Mouse (Mus musculus) hindbrain, embryonic 15.5 days (tissue): ENCODE measurements around the gene Ceacam12. TPM values are rescaled to one million over a fixed set of nuclear protein-coding genes. Genes with fewer than 3 reads are reported as not detected.
"Not testable (repeated sequence)": the region's sequence is repeated elsewhere in the genome, so short reads cannot be mapped to it uniquely, and the experiment has no call there.

Experiments used
- ATAC-seq: fragments of 200-750 bp; cut with Nextera tagmentation; 2 replicates; pipeline ENCODE4 v1.8.0; 2017; ENCODE audit warnings: low read depth, moderate number of reproducible peaks, moderate TSS enrichment; ENCODE audit not compliant: low FRiP score
- H3K27ac ChIP-seq: fragments of 300-500 bp; sonication (generic); replicated peaks from 2 replicates; pipeline ENCODE4 v1.5.1; 2015; ENCODE audit warnings: mild to moderate bottlenecking, inconsistent platforms
- H3K27me3 ChIP-seq: fragments of 300-500 bp; sonication (generic); 2 replicates; pipeline ENCODE4 v1.6.1; 2015; ENCODE audit warnings: control low read depth, inconsistent platforms
- H3K36me3 ChIP-seq: fragments of 300-500 bp; sonication (generic); 2 replicates; pipeline ENCODE4 v1.6.1; 2015; ENCODE audit warnings: control low read depth, inconsistent platforms
- H3K4me1 ChIP-seq: fragments of 300-500 bp; sonication (generic); replicated peaks from 2 replicates; pipeline ENCODE4 v1.6.1; 2015; ENCODE audit warnings: control low read depth, inconsistent platforms
- H3K4me2 ChIP-seq: fragments of 300-500 bp; sonication (generic); 2 replicates; pipeline ENCODE4 v1.6.1; 2015; ENCODE audit warnings: moderate library complexity, mild to moderate bottlenecking, inconsistent platforms
- H3K4me3 ChIP-seq: fragments of 300-500 bp; sonication (generic); 2 replicates; pipeline ENCODE4 v1.5.1; 2015; ENCODE audit warnings: mild to moderate bottlenecking, inconsistent platforms
- H3K9ac ChIP-seq: fragments of 300-500 bp; sonication (generic); 2 replicates; pipeline ENCODE4 v1.6.1; 2015; ENCODE audit warnings: inconsistent platforms
- H3K9me3 ChIP-seq: fragments of 300-500 bp; sonication (generic); 2 replicates; pipeline ENCODE4 v1.6.1; 2016; ENCODE audit warnings: control low read depth, inconsistent platforms
- WGBS: fragments of 180-500 bp; shearing (Covaris S2); methylation state at CpG from one replicate; pipeline ENCODE4 v1.1.7; 2015; 5-methylcytosine and 5-hydroxymethylcytosine counted together
- microRNA-seq: library from miRNA; unstranded; fragments of <30 nt; microRNA quantifications from one replicate; pipeline ENCODE4, GENCODE M21; 2016
- polyA plus RNA-seq: library from polyadenylated mRNA; unstranded; fragments of >200 nt; fragmentation: Nextera tagmentation; extraction: Ambion mirVana; gene quantifications from 2 replicates; pipeline ENCODE4 v1.2.1, GENCODE M21; 2015

The Ceacam12 gene
- not detected in 2 replicates for polyA plus RNA-seq

GRCm38 (mm10) chr7:18065629-18066028 is at the start of gene Ceacam12:
TSS of gene Ceacam12 (plus strand) at chr7:18065929.
- H3K4me2 ChIP-seq: no peak within 1 kb of the TSS
- H3K9ac ChIP-seq: no peak within 1 kb of the TSS
- 70% methylated on average over 1 of the region's 1 CpGs for WGBS
- H3K9me3 ChIP-seq: peaks cover 59% of the 10 kb centered on the region; the same call in 1 of the 2 replicates
- no peak within 1 kb of the TSS for H3K4me3 ChIP-seq
- H3K27ac ChIP-seq: no peak within 1 kb of the TSS
- ATAC-seq: no peak
- H3K27me3 ChIP-seq: no peaks in the 10 kb centered on the region
- no peaks in the 10 kb centered on the region for H3K36me3 ChIP-seq
- no peaks in the 10 kb centered on the region for H3K4me1 ChIP-seq

GRCm38 (mm10) chr7:18073821-18074220 is 8.1 kb downstream of the Ceacam12 start:
- peaks cover 49% of the 10 kb centered on the region for H3K9me3 ChIP-seq
- H3K4me1 ChIP-seq, ATAC-seq, H3K27ac ChIP-seq, H3K36me3 ChIP-seq, H3K4me2 ChIP-seq, H3K4me3 ChIP-seq, H3K27me3 ChIP-seq, H3K9ac ChIP-seq: not testable (repeated sequence)
- 83% methylated on average over 1 of the region's 1 CpGs for WGBS

- Histone ChIP-seq H3K36me3 (no peaks in the 10 kb centered on the region), H3K4me1 (no peaks in the 10 kb centered on the region), H3K4me3 (no peak overlapping the region), H3K9ac (no peak overlapping the region), H3K9me3 (peaks cover 52% of the 10 kb centered on the region), H3K27ac (no peak overlapping the region), H3K27me3 (no peaks in the 10 kb centered on the region), H3K4me2 (no peak overlapping the region)
- 53% methylated on average over 2 of the region's 2 CpGs for WGBS
- ATAC-seq: no peak
These were observed 35.1 kb downstream of the Ceacam12 start for GRCm38 (mm10) chr7:18100785-18101184.

Small RNA genes lying within 50 kb of the gene (microRNA-seq; reads per million reads assigned to microRNA genes)
- gene Gm22414: not detected

Other genes starting within 250 kb of the Ceacam12 start
- gene Gm5155, start 194.2 kb upstream of the Ceacam12 start, polyA plus RNA-seq: not detected in 2 replicates
- not detected in 2 replicates for gene Ceacam11, start 93.8 kb upstream of the Ceacam12 start, polyA plus RNA-seq
- not detected in 2 replicates for gene Ceacam13, start 56.0 kb upstream of the Ceacam12 start, polyA plus RNA-seq
- not detected in 2 replicates for gene Igfl3, start 110.6 kb downstream of the Ceacam12 start, polyA plus RNA-seq
- gene Mill1, start 179.4 kb downstream of the Ceacam12 start, polyA plus RNA-seq: not detected in 2 replicates